Mouse (Mus musculus): ENCODE measurements around the gene Tmem30a. TPM values are rescaled to one million over a fixed set of nuclear protein-coding genes. Genes with fewer than 3 reads are reported as not detected.

Gene Tmem30a
- total RNA-seq, 2 experiments from 2014 or later = 53.8 to 60.6 TPM

DNA sequence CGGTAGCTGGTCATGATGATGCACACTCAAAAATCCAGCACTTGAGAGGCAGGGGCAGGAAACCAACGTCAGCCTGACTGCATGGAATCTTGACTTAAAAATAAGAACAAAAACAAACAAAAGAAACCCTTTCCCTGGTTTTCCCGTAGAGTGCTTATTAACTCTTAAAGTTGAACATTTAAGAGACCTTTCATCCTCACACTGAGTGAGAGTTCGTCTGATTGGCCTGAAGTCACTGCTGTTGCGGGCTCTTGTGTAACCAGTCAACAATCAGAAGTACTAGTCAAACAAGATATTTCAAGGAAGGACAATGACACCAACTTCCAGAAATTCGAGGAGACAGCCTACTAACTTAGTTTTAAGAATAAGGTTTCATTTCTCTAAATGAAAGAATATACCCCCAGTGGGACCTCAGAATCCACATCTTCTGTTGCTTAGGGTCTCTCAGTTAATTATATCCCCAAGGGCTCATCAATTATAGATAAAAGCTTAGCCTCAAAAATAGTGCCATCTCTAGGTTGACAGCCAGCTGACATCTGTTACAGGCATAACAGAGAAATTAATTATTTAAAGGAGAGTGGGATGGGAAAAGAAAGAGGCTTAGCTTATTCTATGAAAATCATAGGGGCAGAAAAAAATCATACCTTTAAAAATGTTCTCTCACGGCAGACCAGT lies 3.3 kb upstream of the Tmem30a start:
- intact Hi-C loops (cut with DNase I) = no loop called here
- no peak for DNase-seq (ENCODE audit: low spot score)

DNA sequence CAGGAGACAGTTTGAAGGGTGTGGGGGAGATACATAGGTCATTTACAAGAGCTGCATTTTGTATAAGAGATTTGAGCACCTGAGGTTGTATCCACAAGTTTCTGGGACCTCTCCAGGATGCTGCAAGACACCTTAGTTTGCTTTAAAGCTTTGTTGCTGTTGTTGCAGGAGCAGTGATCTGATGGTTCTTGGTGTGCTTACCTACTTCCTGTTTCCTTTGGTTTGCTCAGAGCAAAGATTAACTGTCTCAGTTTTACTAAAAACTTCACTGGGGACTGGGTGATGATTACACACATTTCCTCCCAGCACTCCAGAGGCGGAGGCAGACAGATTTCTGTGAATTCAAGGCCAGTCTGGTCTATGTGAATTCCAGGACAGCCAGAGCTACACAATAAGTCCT lies 1.8 kb upstream of the Tmem30a start:
- DNase-seq (ENCODE audit: low spot score) = no peak
- intact Hi-C loops (cut with DNase I) = no loop called here

- no peak for DNase-seq (ENCODE audit: low spot score)
- intact Hi-C loops (cut with DNase I) = no loop called here
These were observed 7.6 kb downstream of the Tmem30a start for GRCm38 (mm10) chr9:79785794-79786085.

GRCm38 (mm10) chr9:79784934-79785793 lies 8.1 kb downstream of the Tmem30a start:
- no peak for DNase-seq (ENCODE audit: low spot score)
- intact Hi-C loops (cut with DNase I) = no loop called here

GRCm38 (mm10) chr9:79784439-79784838 lies 8.9 kb downstream of the Tmem30a start:
- DNase-seq (ENCODE audit: low spot score) = no peak
- intact Hi-C loops (cut with DNase I) = no loop called here

- intact Hi-C loops (cut with DNase I) = no loop called here
- DNase-seq (ENCODE audit: low spot score) = no peak
These were observed 14.0 kb downstream of the Tmem30a start for GRCm38 (mm10) chr9:79779354-79779753.

GRCm38 (mm10) chr9:79766991-79767545 lies 26.2 kb downstream of the Tmem30a start:
- intact Hi-C loops (cut with DNase I) = no loop called here
- no peak for DNase-seq (ENCODE audit: low spot score)

GRCm38 (mm10) chr9:79765329-79765728 lies 28.0 kb downstream of the Tmem30a start:
- DNase-seq (ENCODE audit: low spot score) = no peak
- intact Hi-C loops (cut with DNase I) = no loop called here

- intact Hi-C loops (cut with DNase I) = loop anchor here (5.0 kb wide), 1 partner anchor 240 kb away; no protein-coding TSS in a partner anchor
- no peak for DNase-seq (ENCODE audit: low spot score)
These were observed 30.8 kb downstream of the Tmem30a start for GRCm38 (mm10) chr9:79762519-79762918.

DNA sequence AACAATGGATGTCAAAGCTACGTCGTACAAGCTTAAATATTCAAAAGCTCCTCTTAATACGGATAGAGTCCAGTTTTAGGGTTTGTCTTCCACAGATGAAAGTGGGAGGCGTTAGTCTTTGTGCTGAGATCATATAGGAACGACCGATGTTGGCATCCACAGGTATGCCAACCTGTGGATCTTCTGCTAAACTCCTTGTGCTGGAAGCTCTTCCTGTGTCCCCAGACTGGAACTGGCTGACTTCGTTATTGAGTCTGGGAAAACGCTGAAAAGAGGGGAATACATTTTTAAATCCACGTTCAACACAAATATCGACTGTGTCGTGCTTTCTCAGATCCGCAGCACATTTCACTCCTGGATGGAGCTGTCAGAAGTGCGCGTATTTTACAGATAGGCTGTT lies 33.2 kb downstream of the Tmem30a start:
- no peak for DNase-seq (ENCODE audit: low spot score)
- intact Hi-C loops (cut with DNase I) = loop anchor here (5.0 kb wide), 1 partner anchor 242 kb away; no protein-coding TSS in a partner anchor

DNA sequence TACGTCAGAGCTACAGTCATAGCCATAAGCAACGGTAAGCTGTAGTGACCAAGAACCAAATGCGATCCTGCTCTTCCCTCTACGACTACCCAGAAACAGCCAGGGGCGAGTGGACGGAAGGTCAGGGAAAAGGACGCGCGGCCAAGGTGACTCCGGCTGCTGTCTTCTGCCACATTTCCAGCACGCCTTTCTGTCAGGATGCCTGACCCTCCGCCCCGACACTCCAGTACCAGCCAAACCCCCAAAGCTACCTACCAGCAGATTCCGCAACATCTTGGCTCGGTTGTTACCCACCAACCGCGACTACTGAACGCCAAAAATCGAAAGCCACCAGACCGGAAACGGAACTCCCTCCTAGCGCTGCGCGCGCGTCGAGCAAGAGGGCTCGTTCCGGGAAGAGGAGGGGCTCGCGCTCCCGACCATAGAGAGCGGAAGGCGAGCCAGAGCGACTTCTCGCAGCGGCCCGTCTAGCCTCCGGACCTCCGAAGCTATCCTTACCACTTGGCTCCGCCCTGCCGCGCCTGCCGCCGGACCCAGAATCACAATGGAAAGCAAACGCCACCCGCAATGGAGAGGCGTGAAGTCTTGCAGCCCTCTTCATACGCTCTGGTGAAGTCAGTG lies 33.8 kb downstream of the Tmem30a start, which contains the start of gene Cox7a2:
TSS of gene Cox7a2 (minus strand) at position 494 of the 621 bp plus-strand sequence.
- intact Hi-C loops (cut with DNase I) = loop anchor here (2.0 to 10.0 kb wide), 3 partner anchors 33 to 1165 kb away; partner anchors contain the start of gene Tmem30a
- peak; percentile 90 for DNase-seq (ENCODE audit: low spot score)

GRCm38 (mm10) chr9:79755311-79755710 lies 38.0 kb downstream of the Tmem30a start:
- no peak for DNase-seq (ENCODE audit: low spot score)
- intact Hi-C loops (cut with DNase I) = loop anchor here (10.0 kb wide), 1 partner anchor 1161 kb away; no protein-coding TSS in a partner anchor

- intact Hi-C loops (cut with DNase I) = loop anchor here (10.0 kb wide), 1 partner anchor 1157 kb away; no protein-coding TSS in a partner anchor
- no peak for DNase-seq (ENCODE audit: low spot score)
These were observed 41.5 kb downstream of the Tmem30a start for GRCm38 (mm10) chr9:79751846-79752245.

GRCm38 (mm10) chr9:79750709-79751108 lies 42.6 kb downstream of the Tmem30a start:
- DNase-seq (ENCODE audit: low spot score) = no peak
- intact Hi-C loops (cut with DNase I) = loop anchor here (10.0 kb wide), 1 partner anchor 1156 kb away; no protein-coding TSS in a partner anchor

DNA sequence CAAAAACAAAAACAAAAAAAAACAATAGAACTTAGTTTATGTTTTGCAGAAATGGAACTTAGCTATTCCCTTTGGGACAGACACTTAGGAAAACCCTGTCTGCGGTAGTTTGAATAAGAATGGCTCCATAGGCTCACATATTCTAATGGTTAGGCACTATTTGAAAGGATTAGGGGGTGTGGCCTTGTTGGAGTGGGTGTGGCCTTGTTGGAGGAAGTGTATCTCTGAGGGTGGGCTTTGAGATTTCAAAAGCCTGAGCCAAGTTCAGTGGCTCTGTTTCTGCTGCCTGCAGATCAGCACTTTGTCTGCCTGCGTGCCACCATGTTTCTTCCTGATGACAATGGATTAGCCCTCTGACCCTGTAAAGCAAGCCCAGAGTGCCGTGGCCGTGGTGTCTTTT lies 48.3 kb downstream of the Tmem30a start:
- intact Hi-C loops (cut with DNase I) = no loop called here

GRCm38 (mm10) chr9:79735608-79736007 lies 57.7 kb downstream of the Tmem30a start:
- DNase-seq (ENCODE audit: low spot score) = no peak
- intact Hi-C loops (cut with DNase I) = no loop called here

More for the DNA sequence above, 48.3 kb downstream of the Tmem30a start:
- DNase-seq (ENCODE audit: low spot score) = no peak

DNA sequence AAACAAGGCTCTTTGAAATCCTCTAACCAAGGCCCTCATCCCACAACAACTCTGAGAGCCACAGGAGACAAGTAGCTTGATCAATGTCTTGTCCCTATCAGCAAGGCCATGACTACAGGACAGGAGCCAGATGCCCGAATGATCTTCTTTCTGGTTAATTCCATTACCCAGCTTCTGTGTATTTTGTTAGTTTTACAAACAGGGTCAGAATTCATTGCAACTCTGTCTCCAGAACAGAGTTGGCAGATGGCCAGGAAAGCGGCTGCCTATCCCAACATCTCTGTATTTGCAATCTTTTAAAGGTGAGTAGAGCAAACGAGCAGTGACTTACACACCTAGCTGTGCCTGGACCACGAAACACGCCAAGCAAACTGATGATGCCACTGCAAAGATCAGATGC lies 63.0 kb downstream of the Tmem30a start:
- no peak for DNase-seq (ENCODE audit: low spot score)
- intact Hi-C loops (cut with DNase I) = no loop called here

- DNase-seq (ENCODE audit: low spot score) = no peak
- intact Hi-C loops (cut with DNase I) = loop anchor here (5.0 kb wide), 1 partner anchor 936 kb away; no protein-coding TSS in a partner anchor
These were observed 70.2 kb downstream of the Tmem30a start for GRCm38 (mm10) chr9:79723090-79723489.

DNA sequence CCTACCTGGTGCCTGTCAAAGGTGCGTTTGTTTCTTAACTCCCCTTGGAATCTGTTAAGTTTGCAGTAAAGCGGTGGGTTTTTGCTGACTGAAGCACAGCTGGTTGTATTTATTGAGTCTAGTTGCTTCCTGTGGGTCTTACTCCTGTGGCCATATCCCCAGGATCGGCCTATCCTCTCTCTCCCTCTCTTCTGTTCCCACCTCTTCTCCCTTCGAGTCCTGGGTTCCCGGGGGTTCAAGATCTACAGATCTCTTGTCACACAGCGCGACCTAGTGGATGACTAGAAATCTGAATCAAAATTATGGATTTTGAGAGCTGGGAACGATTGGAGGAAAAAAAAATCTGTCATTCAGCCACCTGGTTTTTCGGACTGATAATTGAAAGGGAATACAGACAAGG lies 72.3 kb downstream of the Tmem30a start:
- DNase-seq (ENCODE audit: low spot score) = no peak

GRCm38 (mm10) chr9:79720143-79720542 lies 73.2 kb downstream of the Tmem30a start:
- no peak for DNase-seq (ENCODE audit: low spot score)
- intact Hi-C loops (cut with DNase I) = loop anchor here (2.0 to 5.0 kb wide), 3 partner anchors 611 to 933 kb away; no protein-coding TSS in a partner anchor

More for the DNA sequence above, 72.3 kb downstream of the Tmem30a start:
- intact Hi-C loops (cut with DNase I) = loop anchor here (2.0 to 5.0 kb wide), 3 partner anchors 612 to 934 kb away; no protein-coding TSS in a partner anchor
